Mouse (Mus musculus): ENCODE results near the gene Spon1. TPM values are rescaled to one million over a fixed set of nuclear protein-coding genes. Genes with fewer than 3 reads are reported as not detected.

Gene Spon1
- polyA plus RNA-seq, 1 experiment: 38.2 TPM

- no peak overlapping the region for H3K4me3 ChIP-seq (replicated peaks; ENCODE audit: insufficient read depth, low read depth, low read length)
- 56% methylated on average over 9 of the region's 9 CpGs for WGBS
- no peak for DNase-seq
- no peak overlapping the region for H3K27ac ChIP-seq (ENCODE audit: insufficient read depth, low read length)
- H3K4me1 ChIP-seq (ENCODE audit: control insufficient read depth, insufficient read depth, low read length): no peaks in the 10 kb centered on the region
- no peaks in the 10 kb centered on the region for H3K27me3 ChIP-seq (ENCODE audit: control insufficient read depth, insufficient read depth, low read length)
- TF ChIP-seq CTCF (IDR thresholded peaks at IDR 0.05; ENCODE audit: borderline replicate concordance, insufficient read depth, low read depth, low read length) (no peak), POLR2A (IDR thresholded peaks at IDR 0.05; ENCODE audit: borderline replicate concordance, insufficient read depth, low read length) (no peak)
These were observed 246.1 kb downstream of the Spon1 start for GRCm38 (mm10) chr7:114011726-114012443.

GRCm38 (mm10) chr7:114016001-114016949 lies 250.5 kb downstream of the Spon1 start:
- WGBS: 53% methylated on average over 8 of the region's 8 CpGs
- no peak overlapping the region for H3K4me3 ChIP-seq (replicated peaks; ENCODE audit: insufficient read depth, low read depth, low read length)
- no peak for TF ChIP-seq CTCF (IDR thresholded peaks at IDR 0.05; ENCODE audit: borderline replicate concordance, insufficient read depth, low read depth, low read length)
- TF ChIP-seq POLR2A (IDR thresholded peaks at IDR 0.05; ENCODE audit: borderline replicate concordance, insufficient read depth, low read length): no peak
- peaks cover 11% of the 10 kb centered on the region for H3K4me1 ChIP-seq (ENCODE audit: control insufficient read depth, insufficient read depth, low read length)
- no peaks in the 10 kb centered on the region for H3K27me3 ChIP-seq (ENCODE audit: control insufficient read depth, insufficient read depth, low read length)
- DNase-seq: no peak
- no peak overlapping the region for H3K27ac ChIP-seq (ENCODE audit: insufficient read depth, low read length)

DNA sequence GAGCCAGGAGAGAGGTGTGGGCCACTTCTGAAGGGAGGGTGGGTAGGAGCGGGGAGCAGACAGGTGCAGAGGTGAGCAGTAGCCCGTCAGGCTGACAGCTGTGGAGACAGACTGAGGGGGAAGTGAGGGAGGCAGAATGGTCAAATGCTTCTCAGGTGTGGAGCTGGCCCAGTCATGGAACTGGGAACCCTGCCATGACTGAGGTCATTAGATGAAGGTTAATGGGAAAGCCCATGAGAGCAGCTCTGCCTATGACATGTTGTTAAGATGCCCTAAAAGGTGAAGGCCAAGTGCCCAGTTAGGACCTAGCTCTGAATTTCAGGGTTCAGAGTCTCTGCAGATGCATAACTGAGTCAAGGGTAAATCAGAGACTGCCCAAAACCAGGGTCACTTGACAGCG lies 253.1 kb downstream of the Spon1 start:
- no peaks in the 10 kb centered on the region for H3K27me3 ChIP-seq (ENCODE audit: control insufficient read depth, insufficient read depth, low read length)
- TF ChIP-seq POLR2A (IDR thresholded peaks at IDR 0.05; ENCODE audit: borderline replicate concordance, insufficient read depth, low read length) (no peak), CTCF (IDR thresholded peaks at IDR 0.05; ENCODE audit: borderline replicate concordance, insufficient read depth, low read depth, low read length) (no peak)
- H3K27ac ChIP-seq (ENCODE audit: insufficient read depth, low read length): no peak overlapping the region
- H3K4me1 ChIP-seq (ENCODE audit: control insufficient read depth, insufficient read depth, low read length): peaks cover 11% of the 10 kb centered on the region
- no peak overlapping the region for H3K4me3 ChIP-seq (replicated peaks; ENCODE audit: insufficient read depth, low read depth, low read length)
- WGBS: 70% methylated on average over 3 of the region's 3 CpGs
- DNase-seq: no peak

DNA sequence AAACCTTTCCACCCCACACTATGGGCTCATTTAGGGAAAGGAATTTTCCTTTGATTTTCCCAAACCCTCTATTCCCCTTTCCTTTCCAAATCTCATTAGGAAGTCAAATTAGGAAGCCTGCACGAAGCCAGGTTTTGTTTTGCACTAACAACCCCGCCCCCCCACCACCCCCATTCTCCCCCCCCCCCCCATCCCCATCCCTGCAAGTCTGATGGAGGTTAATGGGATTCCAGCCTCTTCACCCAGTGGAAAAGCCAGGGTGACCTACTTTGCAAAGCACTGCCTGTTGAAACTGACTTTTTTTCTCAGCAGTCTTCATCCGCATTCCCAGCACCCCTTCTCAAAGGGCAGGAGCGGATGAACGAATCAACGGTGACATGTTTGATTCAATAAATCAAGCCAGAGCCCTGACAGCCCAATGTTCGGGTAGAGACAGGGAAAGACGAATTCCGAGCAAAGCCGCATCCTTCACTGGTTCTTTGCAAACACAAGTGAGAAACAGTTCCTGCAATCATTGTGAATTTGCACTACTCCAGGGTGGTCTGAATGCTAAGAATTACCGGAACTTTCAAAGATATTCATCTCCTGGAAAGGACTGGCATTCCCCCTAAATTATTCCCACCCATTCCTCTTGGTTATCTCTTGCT lies 254.4 kb downstream of the Spon1 start:
- 11% methylated on average over 11 of the region's 11 CpGs for whole genome bisulfite sequencing
- Histone ChIP-seq H3K27ac (ENCODE audit: insufficient read depth, low read length) (peak overlapping the region; percentile 87), H3K4me3 (replicated peaks; ENCODE audit: insufficient read depth, low read depth, low read length) (peak overlapping the region; percentile 66), H3K27me3 (ENCODE audit: control insufficient read depth, insufficient read depth, low read length) (no peaks in the 10 kb centered on the region), H3K4me1 (ENCODE audit: control insufficient read depth, insufficient read depth, low read length) (peaks cover 11% of the 10 kb centered on the region)
- TF ChIP-seq CTCF (IDR thresholded peaks at IDR 0.05; ENCODE audit: borderline replicate concordance, insufficient read depth, low read depth, low read length): no peak
- no peak for TF ChIP-seq POLR2A (IDR thresholded peaks at IDR 0.05; ENCODE audit: borderline replicate concordance, insufficient read depth, low read length)
- DNase-seq: peak in 1 of 2 experiments; percentile 50

DNA sequence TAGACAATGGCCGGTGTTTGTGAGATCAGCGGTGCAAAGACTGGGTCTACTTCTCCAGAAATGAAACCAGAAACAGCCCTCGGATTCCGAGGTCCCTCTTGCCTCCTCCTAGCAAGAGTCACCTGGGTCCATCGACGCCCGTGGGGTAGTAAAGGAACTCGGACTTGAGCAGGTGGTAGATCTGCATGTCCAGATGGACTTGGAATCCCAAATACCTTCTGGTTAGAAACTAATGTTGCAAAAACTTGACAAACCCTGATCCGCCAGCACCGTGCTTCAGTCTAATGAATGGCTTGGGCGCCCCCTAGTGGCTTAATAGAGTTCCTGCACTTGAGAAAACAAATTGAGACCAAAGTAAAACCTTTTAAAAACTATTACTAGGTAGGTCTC lies 254.9 kb downstream of the Spon1 start:
- peak overlapping the region; percentile 87 for H3K27ac ChIP-seq (ENCODE audit: insufficient read depth, low read length)
- H3K4me1 ChIP-seq (ENCODE audit: control insufficient read depth, insufficient read depth, low read length): peaks cover 11% of the 10 kb centered on the region
- TF ChIP-seq CTCF (IDR thresholded peaks at IDR 0.05; ENCODE audit: borderline replicate concordance, insufficient read depth, low read depth, low read length): peak; percentile 77
- TF ChIP-seq POLR2A (IDR thresholded peaks at IDR 0.05; ENCODE audit: borderline replicate concordance, insufficient read depth, low read length): peak; percentile 24; the same call in 1 of the 2 replicates
- WGBS: under 1% methylated on average over 11 of the region's 11 CpGs
- H3K4me3 ChIP-seq (replicated peaks; ENCODE audit: insufficient read depth, low read depth, low read length): peak overlapping the region; percentile 66
- peak; percentile 86 to 91 for DNase-seq
- H3K27me3 ChIP-seq (ENCODE audit: control insufficient read depth, insufficient read depth, low read length): no peaks in the 10 kb centered on the region

DNA sequence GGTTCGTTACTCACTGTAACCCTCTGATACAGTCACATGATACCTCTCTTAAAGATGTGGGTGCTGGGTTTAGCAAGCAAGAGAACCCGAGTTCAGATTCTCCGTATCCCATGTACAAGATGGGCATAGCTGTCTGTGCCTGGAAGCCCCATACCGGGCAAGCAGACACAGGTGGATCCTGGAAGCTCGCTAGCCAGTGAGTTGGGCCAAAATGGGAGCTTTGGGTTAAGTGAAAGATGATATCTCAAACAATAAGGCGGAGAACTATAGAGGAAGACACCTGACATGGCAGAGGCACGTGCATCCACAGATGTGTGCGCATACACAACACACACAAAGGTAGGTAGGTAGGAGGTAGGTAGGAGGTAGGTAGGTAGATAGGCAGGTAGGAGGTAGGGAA lies 261.1 kb downstream of the Spon1 start:
- DNase-seq: peak; percentile 53
- 47% methylated on average over 8 of the region's 8 CpGs for WGBS
- Histone ChIP-seq H3K27me3 (ENCODE audit: control insufficient read depth, insufficient read depth, low read length) (no peaks in the 10 kb centered on the region), H3K4me1 (ENCODE audit: control insufficient read depth, insufficient read depth, low read length) (peaks cover 29% of the 10 kb centered on the region), H3K27ac (ENCODE audit: insufficient read depth, low read length) (peak overlapping the region; percentile 89), H3K4me3 (replicated peaks; ENCODE audit: insufficient read depth, low read depth, low read length) (no peak overlapping the region)
- TF ChIP-seq POLR2A (IDR thresholded peaks at IDR 0.05; ENCODE audit: borderline replicate concordance, insufficient read depth, low read length) (no peak), CTCF (IDR thresholded peaks at IDR 0.05; ENCODE audit: borderline replicate concordance, insufficient read depth, low read depth, low read length) (no peak)

GRCm38 (mm10) chr7:114027406-114027805 lies 261.6 kb downstream of the Spon1 start:
- no peak for TF ChIP-seq POLR2A (IDR thresholded peaks at IDR 0.05; ENCODE audit: borderline replicate concordance, insufficient read depth, low read length)
- no peak for TF ChIP-seq CTCF (IDR thresholded peaks at IDR 0.05; ENCODE audit: borderline replicate concordance, insufficient read depth, low read depth, low read length)
- 13% methylated on average over 3 of the region's 3 CpGs for whole genome bisulfite sequencing
- Histone ChIP-seq H3K27ac (ENCODE audit: insufficient read depth, low read length) (peak overlapping the region; percentile 89; the same call in 1 of the 2 replicates), H3K4me3 (replicated peaks; ENCODE audit: insufficient read depth, low read depth, low read length) (no peak overlapping the region), H3K27me3 (ENCODE audit: control insufficient read depth, insufficient read depth, low read length) (no peaks in the 10 kb centered on the region), H3K4me1 (ENCODE audit: control insufficient read depth, insufficient read depth, low read length) (peaks cover 29% of the 10 kb centered on the region)
- DNase-seq: peak; percentile 89 to 96

Data from cerebellum, adult 2 months (tissue).